Mouse (Mus musculus) 3134 (cell line): ENCODE results near the gene Aloxe3.

Source experiments
- DNase-seq: peaks from one replicate; pipeline ENCODE4 v3.0.0-alpha.2; 2011; ENCODE audit warnings: low spot score; ENCODE audit not compliant: insufficient read length; ENCODE audit errors: extremely low read depth

Aloxe3 gene

DNA sequence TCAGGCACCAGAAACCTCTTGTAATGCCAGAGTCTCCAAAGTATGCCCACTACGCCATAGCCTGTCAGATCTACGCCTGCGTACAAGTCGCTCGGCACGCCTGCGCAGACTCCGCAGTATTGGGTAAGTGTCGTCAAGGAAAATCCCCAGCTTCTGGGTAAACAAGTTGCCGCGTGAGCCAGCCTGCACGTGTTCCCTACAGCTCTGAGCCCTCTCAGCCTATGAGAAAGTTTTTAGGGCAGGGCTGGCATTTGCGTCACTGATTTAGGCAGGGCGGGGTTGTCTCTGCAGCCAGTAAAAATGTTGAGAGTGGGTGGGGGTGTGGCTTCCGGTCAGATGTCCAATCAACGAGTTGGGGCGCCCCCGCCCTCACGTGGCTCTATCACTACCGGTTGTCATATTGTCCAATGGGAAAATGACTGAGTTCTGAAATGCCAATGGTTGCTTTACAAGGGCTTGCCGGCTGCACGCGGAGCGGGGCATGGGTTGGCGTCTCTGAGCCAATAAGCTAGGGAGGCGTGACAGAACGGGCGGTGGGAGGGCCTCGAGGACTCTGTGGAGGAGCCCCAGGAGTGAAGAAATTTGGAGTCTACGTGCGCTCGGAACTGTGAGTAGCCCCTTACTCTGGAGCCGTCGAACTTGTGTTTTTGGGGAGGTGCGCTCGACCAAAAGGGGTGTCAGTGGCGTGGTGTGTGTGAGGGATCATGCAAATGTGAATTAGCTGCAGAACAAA lies 30.8 kb upstream of the Aloxe3 start, which contains the start of gene Per1:
Gene Per1, plus strand, starts transcription at position 521 of the 733 bp plus-strand sequence.
- peak; percentile 98 for DNase-seq

DNA sequence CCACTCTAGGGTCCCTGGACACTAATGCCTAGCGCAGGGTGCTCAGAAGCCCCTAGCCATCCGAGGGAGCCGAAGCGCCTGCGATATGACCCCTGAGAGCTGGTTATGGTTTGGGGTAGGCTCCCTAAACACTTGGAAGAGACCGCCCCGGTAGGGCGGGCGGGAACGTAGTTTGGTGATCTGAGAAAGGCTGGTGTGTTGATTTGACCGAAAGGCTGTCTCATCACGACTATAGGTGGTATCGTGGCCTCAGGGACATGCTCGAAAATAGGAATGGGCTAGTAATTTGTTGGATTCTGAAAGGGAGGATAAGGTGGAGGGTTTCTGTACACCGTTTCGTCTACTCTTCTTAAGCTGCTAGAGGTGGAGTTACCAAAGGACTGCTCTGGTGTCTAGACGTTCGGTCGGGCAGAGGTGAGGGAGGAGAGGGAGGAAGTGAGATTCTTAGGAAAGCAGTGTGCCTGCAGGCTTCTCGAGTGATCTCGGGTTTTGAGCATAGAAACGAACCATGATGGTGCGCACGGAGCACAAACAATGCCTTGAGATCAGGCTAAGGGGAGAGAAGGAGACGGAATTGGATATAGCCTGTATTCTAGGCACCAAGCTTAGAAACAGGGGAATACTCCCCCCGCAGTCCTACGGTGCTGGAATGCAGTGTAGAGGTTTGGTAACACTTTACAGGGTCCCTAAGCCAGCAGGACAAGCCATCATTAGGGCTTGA lies 30.0 kb upstream of the Aloxe3 start:
- no peak for DNase-seq

DNA sequence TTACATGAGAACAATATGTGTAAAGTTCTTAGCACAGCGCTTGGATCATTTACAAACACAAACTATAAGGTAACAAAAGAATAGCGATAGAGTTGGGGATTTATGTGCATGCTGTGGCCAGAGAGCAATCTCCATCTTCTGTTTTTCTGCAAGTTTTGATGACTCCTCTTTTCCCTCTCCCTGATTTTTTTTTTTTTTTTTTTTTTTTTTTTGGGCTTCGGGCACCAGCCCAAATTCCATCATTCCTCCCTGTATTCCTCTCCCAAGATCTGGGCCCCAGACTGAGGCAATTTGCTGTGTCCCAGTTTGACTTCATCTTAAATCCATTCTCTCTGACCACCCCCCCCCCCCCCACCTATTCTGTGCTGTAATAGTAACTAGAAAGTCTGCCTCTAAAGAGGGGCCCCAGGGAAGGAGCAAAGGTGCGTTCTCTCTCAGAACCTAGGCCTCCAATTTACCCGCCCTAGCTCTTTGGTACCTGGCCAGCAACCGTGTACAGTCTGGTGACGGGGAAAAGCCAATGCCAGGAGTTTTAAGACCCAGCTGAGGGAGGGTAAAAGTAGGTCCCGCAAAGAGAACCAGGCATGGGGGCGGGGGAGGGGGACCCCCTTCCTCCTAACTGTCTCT lies 29.2 kb upstream of the Aloxe3 start:
- no peak for DNase-seq

DNA sequence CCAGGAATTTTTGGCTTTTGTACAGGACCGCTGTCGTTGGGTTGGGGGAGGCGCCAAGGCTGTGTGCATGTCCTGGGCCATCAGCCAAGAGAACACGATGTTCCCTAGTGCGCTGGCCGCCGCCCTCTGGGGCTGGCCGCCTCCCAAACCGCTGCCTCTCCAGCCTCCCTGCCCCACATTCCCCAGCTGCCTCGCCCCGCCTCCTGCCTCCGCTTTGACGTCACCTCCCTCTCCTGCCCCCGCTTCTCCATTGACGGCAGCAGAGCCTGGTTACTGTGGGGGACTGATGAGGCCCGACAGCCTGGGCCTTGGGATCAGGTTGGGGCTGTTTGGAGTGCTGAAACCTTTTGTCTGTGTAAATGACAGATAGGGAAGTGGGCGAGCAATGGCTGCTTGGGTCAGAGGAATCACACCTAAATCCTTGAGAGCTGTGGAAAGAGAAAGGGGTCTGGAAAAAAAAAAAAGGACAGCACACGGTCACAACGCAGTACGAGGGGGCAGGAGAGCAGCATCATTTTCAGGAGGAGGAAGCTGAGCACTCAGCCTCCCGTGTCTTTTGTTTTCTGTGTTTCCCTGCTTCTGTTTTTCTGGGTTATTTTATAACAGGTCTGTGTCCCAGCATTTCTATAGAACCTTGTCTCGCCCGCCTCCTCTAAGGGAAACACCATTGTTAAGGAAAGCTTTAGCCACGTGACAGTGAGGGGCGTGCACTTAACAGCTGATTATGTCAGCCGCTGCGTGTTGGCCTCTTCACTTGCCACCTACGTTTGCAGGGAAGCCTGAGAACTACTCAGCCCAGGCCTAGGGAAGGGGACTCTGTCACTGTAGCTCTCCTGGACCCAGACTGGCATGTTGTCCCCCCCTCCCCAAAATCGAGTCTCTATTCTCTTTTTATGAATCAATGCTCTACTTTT lies 28.5 kb upstream of the Aloxe3 start:
- peak; percentile 97 for DNase-seq

DNA sequence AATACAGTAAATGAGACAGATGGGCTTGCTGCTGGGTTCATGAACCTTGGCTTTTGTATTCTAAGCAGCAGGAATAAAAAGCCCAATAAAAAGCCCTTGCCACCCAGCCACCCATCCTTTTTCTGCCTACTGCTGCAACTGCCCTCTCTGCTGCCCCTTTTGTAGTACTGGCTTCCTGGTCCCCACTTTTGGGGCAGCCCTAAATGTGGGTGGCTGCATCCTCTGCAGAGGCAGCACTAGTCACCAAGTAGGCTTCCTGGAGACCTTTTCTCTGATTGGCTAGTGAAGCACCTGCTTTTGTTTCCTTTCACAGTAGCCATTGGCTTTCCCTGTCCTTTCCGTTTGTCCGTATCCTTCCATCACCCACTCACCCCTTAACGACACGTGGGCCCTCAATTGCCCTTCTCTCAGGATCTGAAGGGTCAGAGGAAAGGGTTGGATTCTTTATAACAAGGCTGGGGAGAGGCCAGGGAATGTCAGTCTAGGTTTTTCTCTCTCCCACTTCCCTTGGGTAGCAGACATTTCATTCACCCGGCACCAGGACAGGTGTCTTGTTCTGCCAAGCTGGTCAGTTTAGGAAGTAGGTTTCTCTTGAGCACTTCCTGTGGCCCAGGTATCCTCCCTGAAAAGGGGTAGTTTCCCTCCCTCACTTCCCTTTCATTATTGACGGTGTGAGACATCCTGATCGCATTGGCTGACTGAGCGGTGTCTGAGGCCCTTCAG lies 27.5 kb upstream of the Aloxe3 start:
- no peak for DNase-seq

DNA sequence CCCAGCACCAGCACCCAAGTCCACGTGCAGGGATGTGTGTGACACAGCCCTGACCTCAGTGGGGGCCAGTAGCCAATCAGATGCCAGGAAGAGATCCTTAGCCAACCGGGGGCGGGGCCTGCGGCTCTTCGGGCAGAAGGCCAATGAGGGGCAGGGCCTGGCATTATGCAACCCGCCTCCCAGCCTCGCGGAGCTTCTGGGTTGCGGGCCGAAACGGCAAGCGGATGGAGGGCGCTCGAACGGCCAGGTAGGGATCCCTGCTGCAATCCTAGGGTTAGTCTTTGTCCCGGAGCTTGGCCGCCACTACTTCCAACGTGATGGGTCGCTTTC lies 27.0 kb upstream of the Aloxe3 start:
- DNase-seq, result peak; percentile 98

DNA sequence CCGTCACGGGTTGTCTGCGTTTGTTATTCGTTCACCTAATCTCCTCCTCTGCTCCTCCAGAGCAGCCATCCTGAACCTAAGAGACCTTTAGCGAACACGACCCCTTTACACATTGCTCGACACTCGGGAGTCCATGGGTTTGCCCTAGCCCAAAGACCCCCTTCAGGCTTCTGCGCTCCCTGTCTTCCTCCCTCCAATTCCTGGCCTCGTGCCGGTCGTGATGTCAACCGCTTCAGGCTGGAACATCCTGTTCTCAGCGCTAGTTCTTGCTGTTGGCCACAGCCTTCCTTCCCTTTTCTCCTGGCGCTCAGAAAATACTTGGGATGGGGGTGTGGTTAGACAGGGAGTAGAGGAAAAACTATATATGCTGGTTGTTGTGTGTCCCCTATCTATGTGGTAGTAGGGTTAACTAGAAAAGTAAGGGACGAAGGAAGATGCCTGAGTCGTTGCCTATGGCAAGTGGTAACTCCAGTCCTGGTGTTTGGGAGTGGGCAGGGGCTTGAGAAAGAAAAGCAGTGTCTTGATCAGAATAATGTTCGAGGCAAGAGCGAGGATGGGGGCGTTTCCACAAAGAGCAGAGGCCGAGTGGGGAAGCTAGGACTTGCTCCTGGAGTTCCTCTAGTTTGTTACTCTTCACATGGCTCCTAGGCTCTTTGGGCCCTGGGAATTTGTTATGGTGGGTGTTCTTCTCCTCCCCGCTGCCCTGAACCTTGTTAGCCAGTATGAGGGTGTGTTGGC lies 26.4 kb upstream of the Aloxe3 start:
- DNase-seq, result no peak

DNA sequence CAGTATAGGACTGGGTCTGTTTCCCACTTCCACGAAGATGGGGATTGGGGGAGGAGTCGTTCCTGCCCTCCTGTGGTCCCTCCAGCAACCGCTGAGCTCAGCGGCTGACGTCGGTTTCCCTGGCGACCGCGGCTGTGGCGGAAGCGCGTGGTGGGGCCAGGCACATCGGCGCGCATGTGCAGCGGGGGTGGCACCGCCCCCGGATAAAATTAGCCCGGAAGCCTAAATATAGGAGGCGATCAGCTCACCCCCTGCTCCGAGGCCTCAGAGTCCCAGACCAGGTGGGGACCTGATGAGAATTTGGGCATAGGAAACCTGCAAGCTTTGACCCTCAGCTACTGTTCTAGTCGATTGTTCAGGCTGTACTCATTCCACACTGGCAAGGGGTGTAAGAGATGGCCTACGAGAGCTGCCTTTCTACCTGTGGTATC lies 25.8 kb upstream of the Aloxe3 start:
- DNase-seq, result peak; percentile 91

DNA sequence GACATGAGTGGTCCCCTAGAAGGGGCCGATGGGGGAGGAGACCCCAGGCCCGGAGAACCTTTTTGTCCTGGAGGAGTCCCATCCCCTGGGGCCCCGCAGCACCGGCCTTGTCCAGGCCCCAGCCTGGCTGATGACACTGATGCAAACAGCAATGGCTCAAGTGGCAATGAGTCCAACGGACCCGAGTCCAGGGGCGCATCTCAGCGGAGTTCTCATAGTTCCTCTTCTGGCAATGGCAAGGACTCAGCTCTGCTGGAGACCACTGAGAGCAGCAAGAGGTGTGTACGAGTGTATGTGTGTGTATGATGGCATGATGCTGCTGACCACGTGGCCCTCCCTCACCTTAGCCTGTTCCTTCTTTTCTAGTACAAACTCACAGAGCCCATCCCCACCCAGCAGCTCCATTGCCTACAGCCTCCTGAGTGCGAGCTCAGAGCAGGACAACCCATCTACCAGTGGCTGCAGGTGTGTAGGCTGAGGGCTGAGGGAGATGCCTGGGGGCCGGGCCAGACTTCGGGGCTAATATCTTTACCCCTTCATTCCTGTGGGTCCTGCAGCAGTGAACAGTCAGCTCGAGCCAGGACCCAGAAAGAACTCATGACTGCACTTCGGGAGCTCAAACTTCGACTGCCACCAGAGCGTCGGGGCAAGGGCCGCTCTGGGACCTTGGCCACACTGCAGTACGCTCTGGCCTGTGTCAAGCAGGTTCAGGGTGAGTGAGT lies 24.9 kb upstream of the Aloxe3 start:
- DNase-seq, result no peak

DNA sequence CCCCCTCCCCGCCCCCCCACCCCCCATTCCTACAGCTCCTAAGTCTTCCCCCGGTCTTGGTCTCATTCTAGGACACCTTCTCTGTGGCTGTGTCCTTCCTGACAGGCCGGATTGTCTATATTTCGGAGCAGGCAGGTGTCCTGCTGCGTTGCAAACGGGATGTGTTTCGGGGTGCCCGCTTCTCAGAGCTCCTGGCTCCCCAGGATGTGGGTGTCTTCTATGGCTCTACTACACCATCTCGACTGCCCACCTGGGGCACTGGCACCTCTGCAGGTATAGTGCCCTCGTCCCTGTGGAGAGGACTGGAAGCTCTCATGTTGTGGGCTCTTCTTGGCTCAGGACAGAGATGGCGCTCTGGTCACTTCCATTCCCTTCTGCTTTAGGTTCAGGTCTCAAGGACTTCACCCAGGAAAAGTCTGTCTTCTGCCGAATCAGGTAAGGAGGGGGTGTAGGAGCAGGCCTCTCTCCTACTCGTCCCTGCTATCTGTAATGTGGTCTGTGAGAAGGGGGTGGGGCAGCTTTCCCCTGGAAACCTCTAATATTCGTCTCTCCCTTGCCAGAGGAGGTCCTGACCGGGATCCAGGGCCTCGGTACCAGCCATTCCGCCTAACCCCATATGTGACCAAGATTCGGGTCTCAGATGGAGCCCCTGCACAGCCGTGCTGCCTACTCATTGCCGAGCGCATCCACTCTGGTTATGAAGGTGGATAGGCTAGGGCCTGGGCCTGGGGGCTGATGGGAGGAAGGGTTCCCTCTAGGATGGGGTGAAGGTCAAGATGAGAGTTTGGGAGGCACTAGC lies 23.9 kb upstream of the Aloxe3 start:
- DNase-seq, result no peak

DNA sequence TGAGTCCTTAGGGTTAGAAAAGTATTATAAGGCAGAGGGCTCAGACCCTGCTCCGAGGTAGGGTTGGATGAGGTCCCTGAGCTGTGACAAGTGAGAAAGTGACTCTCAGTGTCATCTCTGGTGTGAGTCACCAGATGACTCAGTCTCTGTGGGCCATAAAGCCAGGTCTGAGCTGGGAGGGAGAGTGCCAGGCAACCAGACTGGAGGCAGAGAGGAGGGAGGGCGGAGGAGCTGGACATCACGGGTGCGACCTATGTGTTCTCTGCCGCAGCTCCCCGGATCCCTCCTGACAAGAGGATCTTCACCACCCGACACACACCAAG lies 23.3 kb upstream of the Aloxe3 start:
- DNase-seq, result peak; percentile 72

DNA sequence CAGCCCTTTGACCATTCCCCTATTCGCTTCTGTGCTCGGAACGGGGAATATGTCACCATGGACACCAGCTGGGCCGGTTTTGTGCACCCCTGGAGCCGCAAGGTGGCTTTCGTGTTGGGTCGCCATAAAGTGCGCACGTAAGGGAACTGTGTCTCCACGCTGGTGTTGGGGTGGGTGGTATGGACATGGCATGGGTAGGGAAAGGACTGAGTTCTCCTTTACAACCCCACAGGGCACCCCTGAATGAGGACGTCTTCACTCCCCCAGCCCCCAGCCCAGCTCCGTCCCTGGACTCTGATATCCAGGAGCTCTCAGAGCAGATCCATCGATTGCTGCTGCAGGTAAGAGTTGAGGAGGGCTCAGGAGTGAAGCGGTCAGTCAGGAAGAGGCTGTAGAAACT lies 22.6 kb upstream of the Aloxe3 start:
- no peak for DNase-seq

DNA sequence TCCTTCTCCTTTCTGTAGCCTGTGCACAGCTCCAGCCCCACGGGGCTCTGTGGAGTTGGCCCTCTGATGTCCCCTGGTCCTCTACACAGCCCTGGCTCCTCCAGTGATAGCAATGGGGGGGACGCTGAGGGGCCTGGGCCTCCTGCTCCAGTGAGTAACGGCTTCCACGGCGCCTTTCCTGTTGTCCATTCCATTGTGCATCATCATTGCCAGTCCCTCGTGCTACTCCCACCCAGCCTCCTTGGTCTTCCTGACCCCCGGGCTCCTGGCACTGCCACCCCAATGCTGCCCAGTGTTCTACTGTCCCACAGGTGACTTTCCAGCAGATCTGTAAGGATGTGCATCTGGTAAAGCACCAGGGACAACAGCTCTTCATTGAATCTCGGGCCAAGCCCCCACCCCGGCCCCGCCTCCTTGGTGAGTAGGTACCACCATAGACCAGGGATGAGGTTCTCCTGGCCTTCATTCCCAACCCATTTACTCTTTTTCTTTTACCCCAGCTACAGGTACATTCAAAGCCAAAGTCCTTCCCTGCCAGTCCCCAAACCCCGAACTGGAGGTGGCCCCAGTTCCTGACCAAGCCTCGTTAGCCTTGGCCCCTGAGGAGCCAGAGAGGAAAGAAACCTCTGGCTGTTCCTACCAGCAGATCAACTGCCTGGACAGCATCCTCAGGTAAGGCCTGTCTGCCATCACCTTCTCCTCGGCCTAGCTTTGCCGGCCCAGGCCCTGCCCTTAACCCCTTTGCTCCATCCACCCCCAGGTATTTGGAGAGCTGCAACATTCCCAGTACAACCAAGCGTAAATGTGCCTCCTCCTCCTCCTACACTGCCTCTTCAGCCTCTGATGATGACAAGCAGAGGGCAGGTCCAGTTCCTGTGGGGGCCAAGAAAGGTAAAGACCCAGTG lies 21.9 kb upstream of the Aloxe3 start:
- no peak for DNase-seq

DNA sequence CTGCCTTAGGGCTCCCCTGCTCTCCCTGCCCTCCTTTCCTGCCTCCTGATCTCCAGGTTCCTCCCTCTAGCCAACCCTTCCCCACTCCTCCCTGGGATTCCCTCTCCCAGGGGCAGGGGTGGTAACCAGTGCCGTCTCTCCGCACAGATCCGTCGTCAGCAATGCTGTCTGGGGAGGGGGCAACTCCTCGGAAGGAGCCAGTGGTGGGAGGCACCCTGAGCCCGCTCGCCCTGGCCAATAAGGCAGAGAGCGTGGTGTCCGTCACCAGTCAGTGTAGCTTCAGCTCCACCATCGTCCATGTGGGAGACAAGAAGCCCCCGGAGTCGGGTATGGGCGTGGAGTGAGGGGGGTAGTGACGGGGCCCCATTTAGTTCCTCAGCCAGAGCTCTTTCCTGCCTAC lies 21.2 kb upstream of the Aloxe3 start:
- DNase-seq, result no peak

DNA sequence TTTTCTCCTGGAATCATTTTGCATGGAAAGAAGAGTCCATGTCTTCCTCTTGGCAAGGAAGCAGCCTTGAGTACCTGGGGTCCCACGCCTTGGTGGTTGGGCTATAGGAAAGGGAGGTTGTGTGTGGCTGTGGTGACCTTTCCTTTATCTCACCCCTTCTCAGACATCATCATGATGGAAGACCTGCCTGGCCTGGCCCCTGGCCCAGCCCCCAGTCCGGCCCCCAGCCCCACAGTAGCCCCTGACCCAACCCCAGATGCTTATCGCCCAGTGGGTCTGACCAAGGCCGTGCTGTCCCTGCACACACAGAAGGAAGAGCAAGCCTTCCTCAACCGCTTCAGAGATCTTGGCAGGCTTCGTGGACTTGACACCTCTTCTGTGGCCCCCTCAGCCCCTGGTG lies 20.5 kb upstream of the Aloxe3 start:
- no peak for DNase-seq

DNA sequence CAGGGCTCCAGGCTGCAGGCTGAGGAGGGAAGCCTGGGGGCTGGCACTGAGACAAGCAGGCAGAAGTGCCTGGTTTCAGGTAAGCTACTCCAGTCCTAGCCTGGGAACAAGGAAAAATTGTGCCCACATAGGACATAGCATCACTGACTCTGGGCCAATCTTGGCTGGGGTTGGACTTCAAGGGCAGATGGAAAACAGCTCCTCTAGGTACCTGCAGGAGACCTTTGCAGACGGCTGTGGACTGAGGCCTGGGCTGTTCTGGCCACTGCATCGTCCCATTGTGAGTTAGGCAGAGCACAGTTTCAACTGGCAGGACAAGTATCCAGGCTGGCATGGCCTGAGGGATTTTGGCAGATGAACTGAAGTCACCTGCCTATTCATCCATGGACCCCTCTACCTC lies 19.9 kb upstream of the Aloxe3 start:
- no peak for DNase-seq

DNA sequence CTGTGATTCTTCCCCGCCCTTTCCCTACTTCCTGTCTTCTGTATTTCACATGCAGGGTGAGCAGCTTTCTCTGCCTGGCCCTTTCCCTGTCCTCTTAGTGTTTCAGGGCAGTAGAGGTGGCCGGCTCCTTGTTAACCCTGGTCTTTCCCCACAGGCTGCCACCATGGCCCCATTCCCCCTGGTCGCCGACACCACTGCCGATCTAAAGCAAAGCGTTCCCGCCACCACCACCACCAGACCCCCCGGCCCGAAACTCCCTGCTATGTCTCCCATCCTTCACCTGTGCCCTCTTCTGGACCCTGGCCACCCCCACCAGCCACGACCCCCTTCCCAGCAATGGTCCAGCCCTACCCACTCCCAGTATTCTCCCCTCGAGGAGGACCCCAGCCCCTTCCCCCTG lies 19.4 kb upstream of the Aloxe3 start:
- no peak for DNase-seq
